Mouse (Mus musculus) colon, adult 2 months (tissue): ENCODE data around the gene Cyp20a1. TPM values are rescaled to one million over a fixed set of nuclear protein-coding genes. Genes with fewer than 3 reads are reported as not detected.

Experiments used
- polyA plus RNA-seq: library from polyadenylated mRNA; depleted of rRNA; stranded (reverse); fragments of >200 nt; gene quantifications from 2 replicates; pipeline ENCODE4 v1.2.3, GENCODE M21; 2012; rRNA removed

Gene Cyp20a1
- 3.4 and 3.7 TPM in 2 replicates for polyA plus RNA-seq

GRCm38 (mm10) chr1:60342808-60343629 lies at the start of gene Cyp20a1:
Gene Cyp20a1 (plus strand): TSS chr1:60343323.

DNA sequence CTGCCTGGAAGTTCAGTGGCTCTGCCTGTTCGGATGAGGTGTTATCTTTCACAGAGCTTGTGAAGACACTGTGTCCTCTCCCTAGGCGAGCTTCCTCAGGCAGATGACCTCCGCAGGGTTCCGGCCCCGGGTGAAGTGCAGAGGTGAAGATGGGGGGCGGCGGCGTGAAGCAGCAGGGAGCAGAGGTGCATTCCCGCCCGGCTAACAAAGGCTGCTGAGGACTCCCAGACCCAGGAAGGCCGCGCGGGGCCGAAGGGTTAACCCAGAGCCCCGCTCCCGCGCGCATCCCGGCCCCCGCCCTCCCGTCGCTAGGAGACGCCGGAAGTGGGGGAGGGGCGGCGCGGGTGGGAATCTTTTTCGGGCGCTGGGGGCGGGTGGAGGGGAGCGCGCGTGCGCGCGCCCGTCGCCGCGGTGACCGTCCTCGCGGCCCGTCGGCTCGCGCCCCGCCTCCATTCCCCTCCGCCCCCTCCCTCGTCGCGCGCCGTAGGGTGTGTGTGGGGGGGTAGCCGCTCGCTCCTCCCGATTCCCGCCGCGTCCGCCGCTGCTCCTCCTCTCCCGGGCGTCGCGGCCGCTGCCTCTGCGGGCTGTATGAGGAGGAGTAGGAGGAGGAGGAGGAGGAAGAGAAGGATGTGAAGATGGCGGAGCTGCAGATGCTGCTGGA lies 66.2 kb downstream of the Cyp20a1 start, which contains the start of gene Abi2:
Gene Abi2, plus strand, starts transcription at position 452 of the 661 bp plus-strand sequence.

Other genes starting within 250 kb of the Cyp20a1 start
- 0.62 and 0.82 TPM in 2 replicates for gene Carf, start 245.1 kb upstream of the Cyp20a1 start, polyA plus RNA-seq
- gene Wdr12, start 244.7 kb upstream of the Cyp20a1 start, polyA plus RNA-seq = 2.5 and 2.9 TPM in 2 replicates
- gene Nbeal1, start 162.7 kb upstream of the Cyp20a1 start, polyA plus RNA-seq = 1.2 and 2.1 TPM in 2 replicates
- gene Abi2, start 66.3 kb downstream of the Cyp20a1 start, polyA plus RNA-seq = 1.9 and 2.1 TPM in 2 replicates
- gene Raph1, start 223.8 kb downstream of the Cyp20a1 start, polyA plus RNA-seq = 8.7 and 9.2 TPM in 2 replicates